Mouse (Mus musculus) Patski (cell line): ENCODE data around the gene Tbx3. TPM values are rescaled to one million over a fixed set of nuclear protein-coding genes. Genes with fewer than 3 reads are reported as not detected.

Experiments used
- ATAC-seq: fragments of 100-300 bp; one replicate; pipeline ENCODE4 v1.8.0; 2021
- CTCF ChIA-PET: fragments of 350-600 bp; sonication (Branson Sonifier 250); formaldehyde crosslinking; loops from one replicate; lab custom pipeline; 2022; ENCODE audit warnings: inconsistent platforms; lab: Charles Lee
- POLR2A ChIA-PET: fragments of 350-600 bp; sonication (Branson Sonifier 250); formaldehyde crosslinking; loops from one replicate; lab custom pipeline; 2022; ENCODE audit warnings: antibody characterized with exemption, inconsistent platforms; lab: Charles Lee
- DNase-seq: peaks from one replicate; pipeline ENCODE4 v3.0.0-alpha.2; 2011; ENCODE audit warnings: low read depth, low spot score
- H3K27me3 ChIP-seq: fragments of 371-371 bp; one replicate; pipeline ENCODE4 v1.5.1; 2021
- CTCF ChIP-seq: fragments of 100-300 bp; IDR thresholded peaks from one replicate; pipeline ENCODE4 v1.5.1; 2021
- in situ Hi-C: fragments of 300-500 bp; cut with MboI; formaldehyde crosslinking; loops from 3 replicates; pipeline ENCODE4 v1.11.1; 2018; ENCODE audit warnings: low pct_unique_long_range_greater_than_20kb, mixed read lengths
- polyA plus RNA-seq: library from polyadenylated mRNA; unstranded; gene quantifications from one replicate; pipeline ENCODE4 v1.2.3, GENCODE M21; 2021

Gene Tbx3
- polyA plus RNA-seq, 1 experiment from 2014 or later, result not detected

DNA sequence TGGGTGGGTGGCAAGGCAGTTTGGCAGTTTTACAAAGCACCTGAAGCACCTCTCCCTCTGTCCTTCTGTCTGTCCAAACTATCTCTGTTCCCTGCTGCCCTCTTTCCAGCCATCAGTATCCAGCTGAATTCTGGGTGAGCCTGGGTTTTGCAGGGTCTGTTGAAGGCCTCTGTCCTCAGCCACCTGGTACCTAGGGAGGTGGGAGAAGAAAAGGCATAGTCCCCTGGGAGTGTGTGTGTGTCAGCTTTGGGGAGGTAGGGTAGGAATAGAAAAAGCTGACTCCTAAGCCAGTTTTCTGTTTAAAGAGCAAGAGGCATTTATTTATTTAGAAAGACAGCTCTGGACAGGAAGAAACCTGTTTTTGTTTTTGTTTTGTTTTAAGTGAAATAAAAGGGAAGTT lies 8.6 kb downstream of the Tbx3 start:
- DNase-seq (no peak), ATAC-seq (no peak)
- ChIA-PET POLR2A (interaction anchor here (0.7 kb wide), 1 partner anchor 1505 kb away, joined by 5 read pairs; no protein-coding TSS in a partner anchor), CTCF (no interaction called here)
- no peak for TF ChIP-seq CTCF
- H3K27me3 ChIP-seq, result peaks cover 63% of the 10 kb centered on the region
- in situ Hi-C loops, result loop anchor here (25.0 kb wide), 1 partner anchor 1417 kb away; no protein-coding TSS in a partner anchor

GRCm38 (mm10) chr5:119679614-119680328 lies 9.3 kb downstream of the Tbx3 start:
- CTCF ChIA-PET, result no interaction called here
- H3K27me3 ChIP-seq, result peaks cover 66% of the 10 kb centered on the region
- no peak for TF ChIP-seq CTCF
- DNase-seq, result no peak
- POLR2A ChIA-PET, result no interaction called here
- ATAC-seq, result no peak
- in situ Hi-C loops, result loop anchor here (25.0 kb wide), 1 partner anchor 1417 kb away; no protein-coding TSS in a partner anchor

GRCm38 (mm10) chr5:119680329-119681010 lies 10.0 kb downstream of the Tbx3 start:
- CTCF ChIA-PET, result no interaction called here
- H3K27me3 ChIP-seq, result peaks cover 64% of the 10 kb centered on the region

DNA sequence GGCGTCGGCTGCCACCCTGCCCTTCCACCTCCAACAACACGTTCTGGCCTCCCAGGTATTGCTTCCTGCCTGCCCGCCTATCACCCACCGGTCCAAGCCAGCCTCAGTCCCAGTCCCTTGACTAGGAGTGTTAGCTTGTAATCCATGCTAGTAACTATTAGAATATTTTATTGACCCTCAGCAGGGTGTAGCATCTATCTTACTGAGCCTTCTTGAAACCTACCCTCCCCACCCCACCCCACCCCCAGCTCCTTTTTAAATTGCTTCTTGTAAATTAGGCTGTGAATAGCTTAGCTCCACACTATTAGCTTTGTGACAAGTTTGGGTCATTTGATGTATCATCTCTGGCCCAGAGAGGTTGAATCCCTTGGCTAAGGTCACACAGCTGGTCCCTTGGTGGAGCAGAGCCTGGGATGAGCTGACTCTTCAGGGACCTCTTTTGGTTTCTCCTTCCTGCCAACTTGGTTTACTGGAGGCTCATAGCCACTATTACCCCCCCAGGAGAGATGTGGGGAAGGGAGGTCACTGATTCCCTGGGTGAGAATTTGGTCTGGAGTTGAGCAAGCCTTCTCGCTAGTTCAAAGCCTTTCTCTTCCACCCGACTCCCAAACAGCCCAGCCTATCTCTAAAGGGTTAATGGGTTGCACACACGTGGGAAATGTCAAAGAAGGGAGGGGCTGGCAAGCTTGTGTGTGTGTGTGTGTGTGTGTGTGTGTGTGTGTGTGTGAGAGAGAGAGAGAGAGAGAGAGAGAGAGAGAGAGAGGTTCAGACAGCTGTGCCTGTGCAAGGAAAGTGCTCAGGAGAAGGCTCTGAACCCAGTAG lies 10.8 kb downstream of the Tbx3 start:
- CTCF ChIA-PET, result no interaction called here
- ATAC-seq, result no peak
- no peak for TF ChIP-seq CTCF
- in situ Hi-C loops, result loop anchor here (25.0 kb wide), 1 partner anchor 1419 kb away; no protein-coding TSS in a partner anchor
- peaks cover 67% of the 10 kb centered on the region for H3K27me3 ChIP-seq
- no peak for DNase-seq
- POLR2A ChIA-PET, result no interaction called here

More at GRCm38 (mm10) chr5:119680329-119681010, 10.0 kb downstream of the Tbx3 start:
- no peak for TF ChIP-seq CTCF
- POLR2A ChIA-PET, result no interaction called here
- ATAC-seq (no peak), DNase-seq (no peak)
- in situ Hi-C loops, result loop anchor here (25.0 kb wide), 1 partner anchor 1418 kb away; no protein-coding TSS in a partner anchor

DNA sequence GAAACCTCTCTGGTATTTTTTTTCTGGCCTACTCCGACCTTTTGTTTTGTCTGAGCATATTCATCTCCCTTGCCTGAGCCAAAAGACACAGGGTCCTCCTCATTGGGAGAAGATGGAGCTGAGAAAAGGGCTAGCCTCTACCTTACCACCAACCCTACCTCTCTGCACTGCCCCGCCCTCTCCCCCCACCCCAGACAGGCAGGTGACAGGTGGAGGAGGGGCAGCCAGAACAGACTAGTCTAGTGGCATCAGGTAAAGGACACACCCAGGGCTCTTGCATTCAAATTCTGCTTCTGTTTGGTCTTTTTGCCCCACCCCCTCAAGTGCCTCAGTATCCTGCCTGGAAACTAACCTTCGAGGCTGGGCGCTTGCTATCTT lies 11.4 kb downstream of the Tbx3 start:
- no peak for DNase-seq
- no peak for ATAC-seq
- in situ Hi-C loops, result loop anchor here (25.0 kb wide), 1 partner anchor 1420 kb away; no protein-coding TSS in a partner anchor
- ChIA-PET CTCF (no interaction called here), POLR2A (interaction anchor here (1.0 kb wide), 1 partner anchor 10 kb away, joined by 3 read pairs; no protein-coding TSS in a partner anchor)
- no peak for TF ChIP-seq CTCF
- peaks cover 69% of the 10 kb centered on the region for H3K27me3 ChIP-seq

GRCm38 (mm10) chr5:119682646-119683515 lies 12.4 kb downstream of the Tbx3 start:
- DNase-seq (no peak), ATAC-seq (no peak)
- ChIA-PET POLR2A (interaction anchor here (1.0 kb wide), 1 partner anchor 8 kb away, joined by 3 read pairs; no protein-coding TSS in a partner anchor), CTCF (no interaction called here)
- in situ Hi-C loops, result loop anchor here (25.0 kb wide), 1 partner anchor 1421 kb away; no protein-coding TSS in a partner anchor
- H3K27me3 ChIP-seq, result peaks cover 76% of the 10 kb centered on the region
- TF ChIP-seq CTCF, result no peak

DNA sequence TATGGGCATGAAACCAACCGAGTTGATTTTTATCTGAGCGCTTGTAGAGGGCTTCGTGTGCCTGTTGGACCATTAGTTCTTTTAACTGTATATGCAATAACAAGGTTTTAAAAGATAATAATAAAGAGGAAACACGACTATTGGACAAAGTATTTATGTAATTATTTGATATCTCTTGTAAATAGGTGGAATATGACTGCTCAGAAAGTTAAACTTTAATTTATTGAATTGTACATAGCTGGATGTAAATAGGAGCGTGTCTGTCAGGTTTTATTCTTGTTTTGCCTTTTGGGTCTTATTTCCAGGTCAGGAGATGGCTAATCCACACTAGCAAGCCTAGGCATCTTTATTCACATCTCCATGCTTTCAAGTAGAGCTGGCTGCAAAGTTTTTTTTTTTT lies 13.4 kb downstream of the Tbx3 start:
- no peak for ATAC-seq
- no peak for DNase-seq
- CTCF ChIA-PET, result no interaction called here

DNA sequence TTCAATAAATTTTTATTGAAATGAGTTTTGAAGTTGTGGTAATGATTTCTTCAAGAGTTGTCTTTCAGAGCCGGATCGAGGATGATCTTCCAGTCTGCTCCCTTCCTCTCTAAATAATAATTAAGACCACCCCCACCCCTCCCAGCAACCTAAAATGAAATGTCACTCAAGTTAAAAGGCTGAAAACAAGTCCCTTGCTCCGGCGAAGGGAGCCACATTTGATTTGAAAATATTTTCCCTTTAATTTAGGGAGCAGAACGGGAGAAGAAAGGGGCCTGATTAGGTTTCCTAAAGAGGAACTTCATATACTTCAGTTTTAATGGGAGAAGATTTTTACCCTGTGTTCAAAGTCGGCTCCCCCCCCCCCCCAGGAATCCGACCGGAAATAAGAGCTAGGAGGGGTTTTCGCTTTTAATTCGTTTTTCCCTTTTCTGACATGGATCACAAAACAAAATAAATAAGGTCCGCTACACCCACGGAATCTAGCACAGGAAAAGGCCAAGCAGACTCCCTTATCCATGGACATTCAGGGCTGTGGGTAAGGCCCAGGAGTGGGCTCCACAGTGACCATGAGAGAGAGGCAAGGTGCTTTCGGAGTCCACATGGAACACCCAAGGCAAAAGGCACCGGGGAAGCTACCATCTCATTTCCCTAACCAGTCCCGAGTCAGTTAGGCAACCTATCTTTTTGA lies 14.4 kb downstream of the Tbx3 start:
- peaks cover 86% of the 10 kb centered on the region for H3K27me3 ChIP-seq
- TF ChIP-seq CTCF, result no peak
- ATAC-seq (no peak), DNase-seq (no peak)
- ChIA-PET CTCF (interaction anchor here (0.5 kb wide), 1 partner anchor 97 kb away, joined by 3 read pairs; no protein-coding TSS in a partner anchor), POLR2A (no interaction called here)
- in situ Hi-C loops, result loop anchor here (5.0 to 25.0 kb wide), 3 partner anchors 803 to 1423 kb away; no protein-coding TSS in a partner anchor

More for the DNA sequence above, 13.4 kb downstream of the Tbx3 start:
- in situ Hi-C loops, result loop anchor here (25.0 kb wide), 1 partner anchor 1422 kb away; no protein-coding TSS in a partner anchor
- POLR2A ChIA-PET, result interaction anchor here (0.6 kb wide), 1 partner anchor 172 kb away, joined by 5 read pairs; no protein-coding TSS in a partner anchor
- no peak for TF ChIP-seq CTCF
- peaks cover 77% of the 10 kb centered on the region for H3K27me3 ChIP-seq
